Mouse (Mus musculus) embryo, embryonic 10 days (tissue): Measurements from ENCODE around the gene 1700037C18Rik.
A peak's percentile ranks its signal among the peaks of the same experiment; 100 is the strongest.
"Not testable (repeated sequence)": the region's sequence is repeated elsewhere in the genome, so short reads cannot be mapped to it uniquely, and the experiment has no call there.

Experiments used
- DNase-seq: peaks from one replicate; pipeline ENCODE4 v3.0.0-alpha.2; 2015; ENCODE audit warnings: low spot score

The 1700037C18Rik gene

DNA sequence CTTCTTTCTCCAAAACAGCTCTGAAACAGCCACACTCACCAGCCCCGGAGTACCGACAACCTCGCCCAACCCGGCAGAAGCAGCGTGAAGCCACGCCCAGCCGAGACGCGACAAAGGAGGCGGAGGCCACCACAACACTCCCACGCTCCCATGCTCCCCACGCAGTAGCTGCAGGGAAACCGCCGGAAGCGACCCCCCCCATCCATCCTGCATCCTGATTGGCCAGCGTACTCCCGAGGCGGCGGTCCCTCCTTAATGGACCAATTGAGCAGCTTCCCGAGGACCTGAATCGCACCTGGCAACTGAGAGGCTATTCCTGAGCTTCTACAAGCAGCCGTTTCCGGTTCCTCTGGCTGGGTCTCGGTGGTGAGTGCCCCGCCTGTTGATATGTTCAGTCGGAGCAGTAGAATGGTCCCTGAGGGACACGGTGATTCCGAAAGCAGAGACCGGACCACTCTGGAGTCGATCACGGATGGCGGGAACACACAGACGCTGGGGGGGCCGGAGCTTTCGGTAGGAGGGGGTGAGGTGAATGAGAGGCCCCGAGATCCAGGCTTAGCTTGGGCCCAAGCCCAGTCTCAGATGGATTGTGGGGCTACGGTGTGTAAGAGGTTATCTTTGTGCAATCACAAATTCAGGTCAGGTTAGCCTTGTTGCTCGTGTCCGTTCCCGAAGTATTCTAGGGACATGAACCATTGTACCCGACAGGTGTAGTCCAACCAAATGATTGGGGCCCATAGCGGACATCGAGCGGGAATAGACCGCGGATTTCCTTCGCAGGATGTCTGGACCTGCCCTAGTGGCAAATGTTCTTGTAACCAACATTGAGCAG lies 36.1 kb downstream of the 1700037C18Rik start, which contains the start of gene Naa60:
Naa60 (plus strand) TSS at position 160 of the 832 bp plus-strand sequence.
- DNase-seq = peak; percentile 94

DNA sequence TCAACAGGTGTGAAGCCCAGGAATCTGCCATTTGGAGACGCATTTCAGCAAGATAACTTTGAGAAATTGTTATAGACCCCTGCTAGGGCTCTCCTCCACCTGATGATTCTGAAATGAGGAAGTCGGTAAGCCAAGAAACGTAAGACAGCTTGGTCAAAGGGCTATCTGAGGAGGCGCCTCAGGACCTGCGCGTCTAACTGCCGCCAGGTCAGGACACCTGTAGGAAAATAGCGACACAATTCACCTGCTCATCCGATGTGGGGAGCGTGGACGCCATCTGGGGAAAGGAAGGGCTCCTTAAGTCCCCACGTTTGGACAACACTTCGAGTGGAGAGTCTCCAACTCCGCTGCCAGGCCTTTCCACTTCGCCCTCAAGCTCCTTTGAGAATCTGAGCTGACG lies 36.7 kb downstream of the 1700037C18Rik start:
- DNase-seq = no peak

DNA sequence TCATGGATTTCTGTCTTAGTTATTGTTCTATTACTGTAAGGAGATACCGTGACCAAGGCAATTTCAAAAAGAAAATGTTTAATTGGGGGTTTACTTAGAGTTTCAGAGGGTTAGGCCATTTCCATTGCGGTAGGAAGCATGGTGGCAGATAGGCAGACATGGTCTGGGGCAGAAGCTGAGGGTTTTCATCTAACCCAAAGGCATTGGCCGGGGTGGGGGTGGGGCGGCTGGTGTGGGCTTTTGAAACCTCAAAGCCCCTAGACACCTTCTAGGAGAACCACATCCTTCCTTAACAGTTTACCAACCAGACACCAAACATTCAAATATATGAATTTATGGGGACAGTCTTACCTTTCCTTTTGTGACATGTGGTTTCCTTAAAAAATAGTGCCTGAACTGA lies 49.2 kb downstream of the 1700037C18Rik start:
- no peak for DNase-seq

DNA sequence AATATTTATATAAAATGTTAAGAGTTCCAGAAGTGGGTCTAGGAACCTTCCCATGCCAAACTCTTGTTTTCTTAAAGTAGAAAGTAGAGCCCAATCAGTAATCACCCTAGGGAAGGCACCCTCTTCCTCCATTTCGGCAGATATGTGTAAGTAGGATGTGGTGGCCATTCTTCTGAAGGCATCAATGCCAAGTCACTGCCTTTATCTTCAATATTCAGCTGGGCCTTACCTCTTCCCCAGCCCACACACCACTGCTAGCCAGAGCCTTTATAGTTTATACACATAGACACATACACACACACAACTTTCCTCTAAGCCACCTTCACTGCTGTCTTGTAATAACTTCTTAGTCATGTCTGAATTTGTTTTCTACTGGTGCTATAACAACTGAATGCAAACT lies 52.7 kb downstream of the 1700037C18Rik start:
- DNase-seq = no peak

DNA sequence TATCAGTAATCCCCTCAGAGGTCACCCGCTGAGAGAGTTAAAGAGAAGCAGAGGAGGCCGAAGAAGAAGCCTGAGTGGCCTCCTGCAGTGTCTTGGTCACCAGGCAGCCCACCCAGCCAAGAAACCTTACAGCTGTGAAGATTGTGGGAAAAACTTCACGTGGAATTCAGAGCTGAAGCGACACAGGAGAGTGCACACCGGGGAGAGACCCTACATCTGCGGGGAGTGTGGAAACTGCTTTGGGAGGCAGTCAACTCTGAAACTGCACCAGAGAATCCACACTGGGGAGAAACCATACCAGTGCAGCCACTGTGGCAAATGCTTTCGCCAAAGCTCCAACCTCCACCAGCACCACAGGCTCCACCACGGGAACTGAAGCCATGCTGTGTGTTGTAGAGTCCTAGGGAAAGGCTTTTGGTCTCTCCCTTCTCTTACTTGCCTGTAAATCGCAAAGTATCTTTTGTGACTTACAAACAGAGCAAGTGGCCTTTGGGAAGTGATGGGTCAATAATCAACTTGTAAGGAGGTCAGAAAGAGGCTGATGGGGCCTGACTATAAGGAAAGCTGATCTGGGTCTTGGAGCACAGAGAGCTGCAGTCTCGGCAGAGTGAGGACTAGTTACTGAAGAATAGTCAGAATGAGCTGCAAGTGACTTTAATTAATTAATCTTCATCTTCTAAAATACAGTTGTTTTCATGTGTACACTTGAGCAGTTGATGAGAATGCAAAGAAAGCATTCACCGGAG lies 53.9 kb downstream of the 1700037C18Rik start:
- DNase-seq = no peak

DNA sequence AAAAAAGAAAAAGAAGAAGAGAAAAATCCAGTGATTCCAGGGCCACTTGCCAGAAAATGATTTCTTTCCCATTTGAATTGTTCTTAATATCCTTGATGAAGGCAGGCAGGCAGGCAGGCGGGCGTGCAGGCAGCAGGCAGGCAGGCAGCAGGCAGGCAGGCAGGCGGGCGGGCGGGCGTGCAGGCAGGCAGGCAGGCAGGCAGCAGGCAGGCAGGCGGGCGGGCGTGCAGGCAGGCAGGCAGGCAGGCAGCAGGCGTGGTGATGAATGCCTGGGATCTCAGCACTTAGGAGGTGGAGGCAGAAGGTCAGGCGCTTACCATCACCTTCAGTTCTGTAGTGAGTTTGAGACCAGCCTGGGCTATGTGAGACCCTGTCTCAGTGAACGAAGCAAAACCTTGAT lies 55.9 kb downstream of the 1700037C18Rik start:
- peak; percentile 65 for DNase-seq

DNA sequence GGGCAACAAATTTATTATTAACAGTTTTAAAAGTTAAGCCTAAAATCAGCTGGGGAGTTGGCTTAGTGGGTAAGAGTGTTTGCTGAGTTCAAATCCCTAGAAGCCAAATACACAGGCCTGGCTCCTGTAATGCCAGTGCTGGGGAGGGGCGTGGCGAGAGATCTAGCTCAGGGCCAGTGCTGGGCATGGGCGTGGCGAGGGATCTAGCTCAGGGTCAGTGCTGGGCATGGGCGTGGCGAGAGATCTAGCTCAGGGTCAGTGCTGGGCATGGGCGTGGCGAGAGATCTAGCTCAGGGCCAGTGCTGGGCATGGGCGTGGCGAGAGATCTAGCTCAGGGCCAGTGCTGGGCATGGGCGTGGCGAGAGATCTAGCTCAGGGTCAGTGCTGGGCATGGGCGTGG lies 57.2 kb downstream of the 1700037C18Rik start:
- DNase-seq = not testable (repeated sequence)

DNA sequence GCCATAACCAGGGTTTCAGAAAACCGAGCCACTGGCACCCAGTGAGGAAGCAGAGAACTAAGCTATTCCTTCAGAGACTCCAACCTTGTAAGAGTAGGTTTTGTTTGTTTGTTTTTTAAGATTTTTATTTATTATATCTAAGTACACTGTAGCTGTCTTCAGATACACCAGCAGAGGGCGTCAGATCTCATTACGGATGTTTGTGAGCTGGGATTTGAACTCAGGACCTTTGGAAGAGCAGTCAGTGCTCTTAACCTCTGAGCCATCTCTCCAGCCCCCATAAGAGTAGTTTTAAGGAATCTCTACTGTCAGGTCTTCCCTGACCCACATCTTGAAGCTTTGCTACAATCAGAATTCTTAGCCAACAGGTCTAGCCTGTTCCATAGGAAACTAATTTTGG lies 60.1 kb downstream of the 1700037C18Rik start:
- DNase-seq = no peak

DNA sequence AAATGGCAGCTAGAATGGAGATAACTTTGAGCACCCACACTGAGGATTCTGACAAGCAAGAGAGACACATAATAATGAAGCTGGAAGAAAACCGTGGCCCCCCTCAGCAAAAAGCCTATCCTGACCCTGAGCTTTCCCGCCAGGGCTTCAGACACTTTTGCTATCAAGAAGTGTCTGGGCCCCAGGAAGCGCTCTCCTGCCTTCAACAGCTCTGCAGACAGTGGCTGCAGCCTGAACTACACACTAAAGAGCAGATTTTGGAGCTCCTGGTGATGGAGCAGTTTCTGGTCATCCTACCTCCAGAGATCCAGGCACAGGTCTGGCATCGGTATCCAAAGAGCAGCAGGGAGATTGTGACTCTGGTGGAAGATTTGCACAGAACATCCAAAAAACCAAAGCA lies 60.6 kb downstream of the 1700037C18Rik start:
- DNase-seq = no peak

DNA sequence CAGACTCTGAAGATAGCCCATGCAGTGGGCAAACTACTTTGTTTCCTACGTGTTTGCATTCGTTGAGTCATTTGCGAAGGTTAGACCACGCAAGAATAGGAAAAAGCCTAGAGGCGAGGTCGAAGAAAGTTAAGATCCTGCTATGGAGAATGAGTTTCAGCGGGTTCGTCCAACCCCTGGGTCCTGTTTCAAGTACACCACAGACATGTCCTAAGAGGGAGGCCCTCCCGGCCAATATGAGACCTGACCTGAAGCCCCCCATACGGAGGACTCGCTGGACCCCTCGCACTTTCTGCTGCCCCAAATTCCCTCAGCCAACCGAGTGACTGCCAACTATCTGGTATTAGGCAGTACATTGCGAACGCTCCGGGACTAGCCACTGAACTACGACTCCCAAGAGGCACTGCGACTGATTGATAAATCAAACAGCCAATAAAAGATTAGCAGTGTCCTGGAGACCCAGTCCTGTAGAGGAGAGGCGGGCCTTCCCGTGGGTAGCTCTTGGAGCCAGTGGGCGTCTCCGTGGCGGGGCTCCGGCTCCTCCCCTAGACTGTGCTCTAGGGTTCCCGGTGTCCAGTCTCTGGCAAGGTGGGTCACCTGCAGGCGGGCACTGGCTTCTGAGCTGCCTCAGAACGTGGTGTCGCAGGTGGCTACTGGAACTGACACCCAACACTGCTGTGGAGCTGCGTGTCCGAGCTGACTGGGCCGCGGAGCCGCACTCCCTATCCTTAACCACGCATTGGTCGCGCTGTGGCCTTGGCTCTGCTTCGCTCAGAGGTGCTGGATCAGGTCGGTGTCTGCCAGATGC lies 61.6 kb downstream of the 1700037C18Rik start, which contains the start of gene Zfp174:
Zfp174 (plus strand) TSS at position 558 of the 808 bp plus-strand sequence.
- DNase-seq = peak; percentile 97
